ENCODE assay signal across 23 mouse cellular contexts in the genomic region with DNA sequence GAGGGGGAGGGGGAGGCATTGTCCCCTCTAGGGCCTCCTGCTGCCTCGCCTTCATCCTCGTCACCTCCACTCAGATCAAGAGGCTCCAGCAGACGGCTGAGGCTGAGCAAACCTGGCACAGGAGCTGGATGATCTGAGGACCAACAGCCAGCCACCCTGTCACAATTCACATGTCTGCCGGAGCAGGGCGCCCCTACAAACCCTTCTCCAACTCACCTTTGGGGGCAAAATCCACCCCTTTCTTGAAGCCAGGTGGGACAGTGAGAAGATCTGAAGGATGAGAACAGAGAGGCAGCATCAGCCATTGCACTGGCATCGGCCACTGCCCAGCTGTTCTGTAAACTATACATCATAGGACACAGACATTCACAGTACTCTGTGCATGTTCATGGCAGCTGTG. TPM values are rescaled to one million over a fixed set of nuclear protein-coding genes. Genes with fewer than 3 reads are reported as not detected.
DNase-seq lines count a peak whose midpoint lies in the region; ATAC-seq lines count a peak whose summit lies in the region.
"Had no signal": no experiment of that assay in that cellular context is flagged by ENCODE, and none has a peak within 500 bp of the region (broad histone marks: within the 10 kb centered on the region; RNA-seq: fewer than 3 reads in every experiment).

No protein-coding gene starts in this region.

- H3K9me3 ChIP-seq in limb, embryonic 13.5 days, result no peaks in the 10 kb centered on the region
- no peaks in the 10 kb centered on the region for H3K9me3 ChIP-seq in limb, embryonic 10.5 days (replicated peaks)
- no peaks in the 10 kb centered on the region for H3K9me3 ChIP-seq in forebrain, embryonic 15.5 days
- H3K9me3 ChIP-seq: embryonic facial prominence, embryonic 13.5 days; embryonic facial prominence, embryonic 15.5 days; forebrain, embryonic 10.5 days; forebrain, embryonic 12.5 days had no signal

- H3K4me3 ChIP-seq in limb, embryonic 13.5 days, result no peak overlapping the region
- H3K4me3 ChIP-seq in limb, embryonic 10.5 days, result no peak overlapping the region
- no peak overlapping the region for H3K4me3 ChIP-seq in forebrain, embryonic 15.5 days
- H3K4me3 ChIP-seq: embryonic facial prominence, embryonic 13.5 days; embryonic facial prominence, embryonic 15.5 days; erythroblast, embryonic 14.5 days; forebrain, embryonic 10.5 days; forebrain, embryonic 12.5 days had no signal

- H3K4me1 ChIP-seq in limb, embryonic 13.5 days, result peaks cover 21% of the 10 kb centered on the region
- peaks cover 23% of the 10 kb centered on the region for H3K4me1 ChIP-seq in limb, embryonic 10.5 days
- H3K4me1 ChIP-seq in forebrain, embryonic 15.5 days, result peaks cover 29% of the 10 kb centered on the region

- peak overlapping the region; percentile 45; the same call in 1 of the 2 replicates for H3K9ac ChIP-seq in limb, embryonic 13.5 days
- H3K9ac ChIP-seq in forebrain, embryonic 15.5 days (replicated peaks), result no peak overlapping the region
- H3K9ac ChIP-seq: embryonic facial prominence, embryonic 15.5 days; forebrain, embryonic 12.5 days; forebrain, postnatal 0 days had no signal

- peak; percentile 91 for DNase-seq in heart, adult 11 months
- no peak for DNase-seq in heart, postnatal 4 days
- no peak for DNase-seq in limb, embryonic 10.5 days (ENCODE audit: low spot score)
- DNase-seq: adrenal gland, adult 2 months; adrenal gland, postnatal 10 days; adrenal gland, postnatal 25 days; cerebellum, adult 11 months; cerebellum, adult 18-20 months; cerebellum, adult 8-10 months; cerebellum, adult 9-11 months; cerebellum, postnatal 14 days; cerebellum, postnatal 36 days; embryo, embryonic 11 days; forebrain, postnatal 0 days had no signal

- no peaks in the 10 kb centered on the region for H3K27me3 ChIP-seq in limb, embryonic 13.5 days
- no peaks in the 10 kb centered on the region for H3K27me3 ChIP-seq in limb, embryonic 10.5 days (ENCODE audit: low read depth, poor library complexity, severe bottlenecking)
- no peaks in the 10 kb centered on the region for H3K27me3 ChIP-seq in forebrain, embryonic 15.5 days
- H3K27me3 ChIP-seq: embryonic facial prominence, embryonic 13.5 days; embryonic facial prominence, embryonic 15.5 days; forebrain, embryonic 12.5 days had no signal

- ATAC-seq in limb, embryonic 13.5 days (ENCODE audit: low FRiP score, low read depth), result no peak
- ATAC-seq in forebrain, embryonic 15.5 days (replicated peaks), result no peak
- ATAC-seq: forebrain, embryonic 14.5 days; forebrain, postnatal 0 days had no signal

- 90% methylated on average over 6 of the region's 6 CpGs for whole genome bisulfite sequencing in limb, embryonic 13.5 days
- WGBS in limb, embryonic 10.5 days, result 87% methylated on average over 6 of the region's 6 CpGs
- 89% methylated on average over 6 of the region's 6 CpGs for WGBS in forebrain, embryonic 15.5 days

- peaks cover 62% of the 10 kb centered on the region for H3K36me3 ChIP-seq in limb, embryonic 13.5 days
- H3K36me3 ChIP-seq in limb, embryonic 10.5 days, result peaks cover 66% of the 10 kb centered on the region
- peaks cover 54% of the 10 kb centered on the region for H3K36me3 ChIP-seq in forebrain, embryonic 15.5 days

- no peak overlapping the region for H3K27ac ChIP-seq in limb, embryonic 13.5 days
- H3K27ac ChIP-seq in limb, embryonic 10.5 days, result no peak overlapping the region
- H3K27ac ChIP-seq in forebrain, embryonic 15.5 days (replicated peaks), result no peak overlapping the region
- H3K27ac ChIP-seq: embryonic facial prominence, embryonic 13.5 days; embryonic facial prominence, embryonic 15.5 days; forebrain, embryonic 10.5 days; forebrain, embryonic 12.5 days had no signal

- no peak overlapping the region for H3K4me2 ChIP-seq in limb, embryonic 13.5 days (replicated peaks)
- H3K4me2 ChIP-seq in forebrain, embryonic 15.5 days (replicated peaks), result no peak overlapping the region
- H3K4me2 ChIP-seq: embryonic facial prominence, embryonic 13.5 days; embryonic facial prominence, embryonic 15.5 days; forebrain, embryonic 12.5 days had no signal

RNA-seq across cellular contexts. Expression of a gene that starts 2.8 kb away (rescaled TPM):
- 10 to 100 TPM; 27.4 to 27.9 TPM for total RNA-seq in heart, postnatal 4 days (2021)
- polyA plus RNA-seq in limb, embryonic 13.5 days (2015; fragmentation: Nextera tagmentation; extraction: Ambion mirVana), result 54.0 and 55.2 TPM in 2 replicates
- 57.5 and 65.0 TPM in 2 replicates for polyA plus RNA-seq in limb, embryonic 10.5 days (2016; fragmentation: Nextera tagmentation; extraction: Ambion mirVana)
- 59.6 and 59.7 TPM in 2 replicates for polyA plus RNA-seq in forebrain, embryonic 15.5 days (2015; fragmentation: Nextera tagmentation; extraction: Ambion mirVana)

RNA-seq across cellular contexts. Expression of a gene that starts 3.0 kb away (rescaled TPM):
- 10 to 100 TPM; 30.4 to 34.2 TPM for total RNA-seq in heart, postnatal 4 days (2021)
- polyA plus RNA-seq in limb, embryonic 13.5 days (2015; fragmentation: Nextera tagmentation; extraction: Ambion mirVana), result 114 and 126 TPM in 2 replicates
- polyA plus RNA-seq in limb, embryonic 10.5 days (2016; fragmentation: Nextera tagmentation; extraction: Ambion mirVana), result 151 and 155 TPM in 2 replicates
- polyA plus RNA-seq in forebrain, embryonic 15.5 days (2015; fragmentation: Nextera tagmentation; extraction: Ambion mirVana), result 94.9 and 97.1 TPM in 2 replicates

RNA-seq across cellular contexts. Expression of a gene that starts 10.4 kb away (rescaled TPM):
- 10 to 100 TPM; 21.4 to 23.0 TPM for total RNA-seq in heart, postnatal 4 days (2021)
- 62.8 and 74.3 TPM in 2 replicates for polyA plus RNA-seq in limb, embryonic 13.5 days (2015; fragmentation: Nextera tagmentation; extraction: Ambion mirVana)
- polyA plus RNA-seq in limb, embryonic 10.5 days (2016; fragmentation: Nextera tagmentation; extraction: Ambion mirVana), result 77.5 and 83.5 TPM in 2 replicates
- 75.2 and 77.8 TPM in 2 replicates for polyA plus RNA-seq in forebrain, embryonic 15.5 days (2015; fragmentation: Nextera tagmentation; extraction: Ambion mirVana)

RNA-seq across cellular contexts. Expression of a gene that starts 10.4 kb away (rescaled TPM):
- 10 to 100 TPM; 13.6 to 16.2 TPM for total RNA-seq in heart, postnatal 4 days (2021)
- 28.2 and 28.7 TPM in 2 replicates for polyA plus RNA-seq in limb, embryonic 13.5 days (2015; fragmentation: Nextera tagmentation; extraction: Ambion mirVana)
- polyA plus RNA-seq in limb, embryonic 10.5 days (2016; fragmentation: Nextera tagmentation; extraction: Ambion mirVana), result 23.3 and 28.6 TPM in 2 replicates
- 39.8 and 43.0 TPM in 2 replicates for polyA plus RNA-seq in forebrain, embryonic 15.5 days (2015; fragmentation: Nextera tagmentation; extraction: Ambion mirVana)

RNA-seq across cellular contexts. Expression of a gene that starts 15.1 kb away (rescaled TPM):
- total RNA-seq in heart, postnatal 4 days (2021), result 1 to 10 TPM in 1 of 2 experiments, under 1 TPM in 1; 0.88 to 2.6 TPM
- 1.9 and 2.0 TPM in 2 replicates for polyA plus RNA-seq in limb, embryonic 13.5 days (2015; fragmentation: Nextera tagmentation; extraction: Ambion mirVana)
- 2.1 and 2.5 TPM in 2 replicates for polyA plus RNA-seq in limb, embryonic 10.5 days (2016; fragmentation: Nextera tagmentation; extraction: Ambion mirVana)
- 1.8 and 2.1 TPM in 2 replicates for polyA plus RNA-seq in forebrain, embryonic 15.5 days (2015; fragmentation: Nextera tagmentation; extraction: Ambion mirVana)
- total RNA-seq: common myeloid progenitor, adult 5-6 weeks had no signal
